Mouse (Mus musculus) Muller cell, postnatal 12 days (primary cell): ENCODE data around the gene Eif5a2.
"Not testable (repeated sequence)": the region's sequence is repeated elsewhere in the genome, so short reads cannot be mapped to it uniquely, and the experiment has no call there.

Source experiments
- DNase-seq: peaks from one replicate; pipeline ENCODE4 v3.0.0-alpha.2; 2015; ENCODE audit errors: inconsistent ontology term

The Eif5a2 gene

DNA sequence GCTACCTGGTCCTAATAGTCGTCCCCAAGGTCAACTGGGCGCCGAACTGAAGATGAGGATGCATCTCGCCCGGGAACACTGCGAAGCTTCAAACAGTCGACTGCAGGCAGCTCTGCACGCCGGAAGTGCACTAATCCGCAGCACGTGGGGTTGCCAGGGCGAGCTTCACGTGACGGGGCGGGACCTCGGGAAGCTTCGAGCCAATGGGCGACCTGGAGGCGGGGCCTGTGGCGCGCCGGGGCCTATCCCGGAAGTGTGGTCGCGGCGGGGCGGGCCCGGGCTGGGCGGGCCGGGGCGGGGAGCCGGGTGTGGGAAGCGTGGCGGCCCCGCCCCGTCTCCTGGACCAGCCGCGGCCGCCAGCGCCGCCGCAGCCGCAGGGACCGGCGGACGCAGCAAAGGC is at the start of gene Eif5a2:
Eif5a2 (plus strand) TSS at position 283 of the 400 bp plus-strand sequence.
- DNase-seq, result peak; percentile 97

DNA sequence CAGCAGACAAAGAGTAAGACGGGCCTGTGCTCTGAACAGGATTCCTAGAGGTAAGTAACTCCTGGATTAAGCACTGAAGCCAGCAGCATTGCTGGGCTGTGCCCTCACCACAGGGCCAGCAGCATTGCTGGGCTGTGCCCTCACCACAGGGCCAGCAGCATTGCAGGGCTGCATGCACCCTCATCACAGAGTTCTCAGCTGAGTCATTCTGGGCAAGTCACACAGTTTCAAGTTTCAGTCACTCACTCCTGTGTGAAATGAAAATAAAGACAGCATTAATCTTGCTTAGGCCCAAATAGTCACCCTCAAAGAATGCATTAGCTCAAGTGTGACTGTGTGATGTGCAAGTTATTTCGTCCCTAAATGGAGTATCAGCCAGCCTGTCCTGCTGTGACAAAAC is 46.4 kb upstream of the Eif5a2 start:
- peak; percentile 77 for DNase-seq

DNA sequence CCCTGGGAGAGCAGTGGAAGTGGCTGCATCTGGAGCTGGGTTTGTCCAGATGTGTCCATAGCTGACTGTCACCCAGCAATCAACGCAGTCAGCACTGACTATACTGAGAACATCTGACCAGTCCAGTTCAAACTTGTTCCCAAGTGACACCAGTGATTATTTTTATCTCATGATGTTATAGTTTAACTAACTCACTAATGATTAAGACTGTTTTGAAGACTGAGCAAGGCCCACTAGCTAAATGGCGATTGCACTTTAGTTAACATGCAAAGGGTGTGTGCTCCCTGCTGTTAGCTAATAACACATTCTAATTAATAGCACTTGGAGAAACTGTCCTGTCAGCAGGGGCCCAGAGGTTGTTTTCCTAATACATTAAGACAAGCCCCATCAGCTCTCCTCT is 44.1 kb upstream of the Eif5a2 start:
- DNase-seq, result no peak

DNA sequence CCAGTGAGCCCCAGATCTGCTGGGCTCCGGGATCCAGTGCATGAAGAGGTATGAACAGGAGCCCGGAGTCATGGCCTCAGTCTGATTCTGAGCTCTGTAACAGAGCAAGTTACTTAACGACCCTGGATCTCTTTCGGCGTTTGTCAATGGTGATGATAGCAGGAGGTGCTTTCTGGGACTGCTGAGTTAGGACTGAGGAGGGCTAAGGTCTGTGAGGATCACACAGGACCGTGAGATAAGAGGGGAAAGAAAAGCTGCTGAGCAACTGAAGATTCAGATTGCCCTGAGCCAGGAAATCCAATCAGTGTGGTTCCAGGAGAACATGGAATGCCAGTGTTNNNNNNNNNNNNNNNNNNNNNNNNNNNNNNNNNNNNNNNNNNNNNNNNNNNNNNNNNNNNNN is 40.7 kb upstream of the Eif5a2 start:
- DNase-seq, result no peak

DNA sequence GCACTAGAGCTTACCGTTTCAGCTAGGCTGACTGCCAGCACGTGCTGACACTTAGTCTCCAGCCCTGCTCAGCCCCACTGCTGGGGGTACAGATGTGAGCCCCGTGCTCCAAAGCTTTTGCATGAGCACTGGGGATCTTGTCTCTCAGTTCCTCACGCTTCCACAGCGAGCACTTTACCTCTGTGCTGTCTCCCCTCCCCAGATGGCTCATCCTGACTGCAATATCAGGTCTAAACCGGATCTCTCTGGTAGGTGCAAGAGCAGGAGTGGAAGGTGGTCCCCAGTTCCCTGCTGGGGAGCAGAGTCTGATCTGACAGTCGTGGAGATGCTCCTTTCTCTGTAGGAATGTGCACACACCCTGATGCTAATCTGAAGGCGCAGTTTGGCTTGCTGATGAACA is 37.8 kb upstream of the Eif5a2 start:
- no peak for DNase-seq

DNA sequence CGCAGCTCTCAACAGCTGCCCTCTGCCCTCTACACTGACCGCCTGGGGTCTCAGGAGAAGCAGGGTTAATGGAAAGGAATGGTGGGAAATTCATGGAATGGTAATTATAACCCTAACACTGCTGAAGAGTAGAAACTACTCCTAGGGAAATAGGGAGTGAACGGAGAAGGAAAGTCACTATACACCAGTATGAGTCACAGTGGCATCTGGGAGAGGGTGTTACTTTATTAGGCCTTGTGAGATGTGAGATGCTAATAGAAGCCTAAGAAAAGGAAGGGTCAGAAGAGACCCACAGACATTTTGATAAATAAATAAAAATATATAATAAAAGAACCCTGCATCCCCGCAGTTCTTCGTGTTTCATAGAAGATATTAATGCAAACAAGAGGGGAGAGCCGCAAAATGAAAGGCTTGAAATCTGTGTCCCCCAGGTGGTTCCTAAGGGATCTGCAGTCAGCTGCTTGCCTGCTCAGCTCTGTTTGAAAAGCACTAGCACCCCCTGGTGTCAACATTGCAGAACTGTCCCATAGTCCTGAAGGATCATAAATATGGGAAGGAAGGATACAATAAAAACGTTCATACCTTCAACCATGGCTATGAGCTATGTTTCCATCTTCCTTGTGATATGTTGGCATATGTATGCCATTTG is 35.1 kb upstream of the Eif5a2 start:
- peak; percentile 66 for DNase-seq

DNA sequence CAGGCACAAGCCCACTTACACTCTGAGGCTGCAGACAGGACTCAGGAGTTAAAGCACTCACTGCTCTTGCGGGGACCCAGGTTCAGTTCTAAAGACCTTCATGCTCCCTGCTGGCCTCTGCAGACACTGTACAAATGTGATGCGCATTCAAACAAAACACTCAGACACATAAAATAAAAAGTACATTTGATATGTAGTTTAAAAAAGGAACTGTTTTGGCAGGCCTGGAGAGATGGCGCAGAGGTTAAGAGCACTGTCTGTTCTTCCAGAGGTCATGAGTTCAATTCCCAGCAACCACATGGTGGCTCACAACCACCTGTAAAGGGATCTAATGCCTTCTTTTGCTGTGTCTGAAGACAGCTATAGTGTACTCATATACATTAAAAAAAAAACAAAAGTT is 32.9 kb upstream of the Eif5a2 start:
- DNase-seq, result no peak

DNA sequence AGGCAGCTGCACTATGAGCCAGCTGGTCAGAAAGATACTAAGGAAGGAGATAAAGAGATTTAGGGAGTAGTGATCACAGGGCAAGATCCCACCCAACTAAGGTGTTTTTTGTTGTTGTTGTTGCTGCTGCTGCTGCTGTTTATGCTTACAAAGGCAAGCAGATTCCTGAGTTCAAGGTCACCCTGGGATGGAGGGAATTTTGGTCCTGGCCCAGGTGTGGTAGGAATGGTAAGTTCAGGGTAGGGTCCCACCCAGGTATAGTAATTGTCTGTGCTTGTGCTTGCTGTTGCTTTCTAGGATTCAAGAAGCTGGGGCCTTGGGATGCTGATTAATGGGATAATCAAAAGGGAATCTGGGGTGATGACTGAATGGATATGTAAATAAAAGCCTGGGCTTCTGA is 32.1 kb upstream of the Eif5a2 start:
- DNase-seq, result no peak

DNA sequence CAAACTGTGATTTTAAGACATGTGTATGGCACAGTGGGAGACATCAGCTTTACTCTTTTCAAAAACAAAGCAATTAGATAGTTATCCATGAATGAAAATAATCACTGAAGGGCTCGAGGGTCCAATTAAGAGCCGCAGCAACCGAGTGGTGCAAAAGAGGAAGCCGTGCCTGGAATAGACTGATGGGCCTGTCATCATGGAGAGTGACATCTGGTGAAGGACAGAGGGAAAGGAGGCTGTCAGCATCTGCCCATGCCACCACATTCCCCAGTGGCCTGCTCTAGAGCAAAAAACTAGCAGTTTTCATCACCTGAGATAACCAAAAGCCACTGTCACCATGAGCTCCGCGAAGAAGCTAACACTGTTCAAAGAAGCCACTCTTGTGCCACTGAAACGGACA is 25.6 kb upstream of the Eif5a2 start:
- DNase-seq, result no peak

DNA sequence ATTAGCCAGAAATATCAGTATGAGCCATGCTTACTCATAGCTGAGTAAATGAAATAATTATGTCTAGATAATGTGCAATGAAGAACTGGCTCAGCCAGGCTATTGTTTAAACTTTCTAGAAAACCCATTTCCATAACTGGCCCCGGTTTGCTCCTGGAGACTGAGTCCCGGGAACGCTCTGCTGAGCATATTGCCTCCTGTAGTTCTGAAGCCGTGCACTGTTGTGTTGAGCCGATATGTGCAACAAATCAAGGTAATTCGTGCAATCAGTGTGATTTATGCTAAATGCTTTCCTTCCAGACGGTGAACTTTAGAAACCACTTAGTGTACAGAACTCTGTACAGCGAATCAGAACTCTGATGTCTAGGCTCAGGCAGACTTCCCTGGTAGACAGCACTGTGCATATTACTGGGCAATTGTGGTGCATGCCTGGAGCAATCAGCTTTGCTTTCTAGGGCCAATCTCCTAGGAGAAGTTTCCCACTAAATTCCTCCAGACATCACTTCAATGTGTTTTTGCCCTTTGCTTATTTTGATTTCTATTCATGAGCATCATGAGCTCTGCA is 19.8 kb upstream of the Eif5a2 start:
- DNase-seq, result peak; percentile 21

DNA sequence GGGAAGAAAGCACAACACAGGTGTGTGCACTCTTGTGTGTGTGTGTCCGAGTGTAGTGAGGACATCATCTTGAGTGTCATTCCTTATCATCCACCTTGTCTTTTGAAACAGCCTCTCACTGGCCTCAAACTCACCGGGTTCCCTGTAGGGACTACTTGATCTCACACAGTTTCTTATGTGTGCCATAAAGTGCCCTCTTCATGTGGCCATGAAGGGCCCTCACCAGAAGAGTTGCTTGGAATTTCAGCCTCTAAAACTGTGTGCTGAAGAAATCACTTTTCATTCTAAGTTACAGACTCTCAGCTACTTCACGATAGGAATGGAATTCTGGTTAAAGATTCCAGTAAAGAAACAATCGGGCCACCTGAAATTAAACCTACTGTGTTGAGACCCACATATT is 14.1 kb upstream of the Eif5a2 start:
- DNase-seq, result no peak

DNA sequence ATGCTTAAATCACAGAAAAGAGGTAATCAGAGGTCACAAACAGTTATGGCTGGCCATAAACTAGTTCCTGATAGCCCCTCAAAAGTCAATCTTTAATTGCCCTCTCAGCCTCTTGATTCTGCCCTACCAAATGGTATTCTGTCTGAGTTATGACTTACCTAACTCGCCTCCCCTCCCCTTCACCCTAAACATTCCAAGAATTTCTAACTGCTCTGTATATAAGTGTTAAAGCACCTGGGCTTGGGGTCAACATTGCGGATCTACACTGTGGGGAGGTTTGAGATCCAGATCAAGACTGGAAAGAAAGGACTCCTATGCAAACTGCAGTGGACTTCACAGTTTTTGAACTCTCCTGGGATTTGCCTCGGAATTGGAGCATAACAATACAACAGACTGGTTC is 12.9 kb upstream of the Eif5a2 start:
- DNase-seq, result no peak

DNA sequence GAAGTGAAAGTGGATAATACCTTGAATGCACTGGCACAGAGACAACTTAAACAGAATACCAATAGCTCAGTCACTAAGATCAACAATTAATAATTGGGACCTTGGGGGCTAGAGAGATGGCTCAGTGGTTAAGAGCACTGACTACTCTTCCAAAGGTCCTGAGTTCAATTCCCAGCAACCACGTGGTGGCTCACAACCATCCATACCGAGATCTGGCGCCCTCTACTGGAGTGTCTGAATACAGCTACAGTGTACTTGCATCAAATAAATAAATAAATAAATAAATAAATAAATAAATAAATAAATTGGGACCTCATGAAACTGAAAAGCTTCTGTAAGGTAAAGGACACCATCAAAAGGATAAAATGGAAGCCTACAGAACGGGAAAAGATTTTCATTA is 8.2 kb upstream of the Eif5a2 start:
- DNase-seq, result not testable (repeated sequence)

DNA sequence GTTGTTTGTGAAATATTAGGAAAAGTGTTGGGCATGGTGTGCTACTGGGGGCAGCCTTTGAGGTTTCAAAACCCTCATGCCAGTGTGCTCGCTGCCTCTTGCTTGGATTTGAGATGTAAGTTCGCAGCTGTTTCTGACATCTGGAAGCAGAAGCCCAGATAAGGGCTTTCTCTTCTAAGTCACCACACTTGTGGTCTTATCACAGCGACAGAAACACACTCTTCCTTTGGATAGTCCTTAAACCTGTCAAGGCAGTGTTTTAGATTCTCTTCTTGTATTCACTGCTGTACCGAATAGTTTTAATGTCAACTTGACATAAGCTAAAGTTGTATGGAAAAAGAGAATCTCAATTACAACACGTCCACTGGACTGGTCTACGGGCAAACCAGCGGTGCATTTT is 5.7 kb upstream of the Eif5a2 start:
- DNase-seq, result no peak

DNA sequence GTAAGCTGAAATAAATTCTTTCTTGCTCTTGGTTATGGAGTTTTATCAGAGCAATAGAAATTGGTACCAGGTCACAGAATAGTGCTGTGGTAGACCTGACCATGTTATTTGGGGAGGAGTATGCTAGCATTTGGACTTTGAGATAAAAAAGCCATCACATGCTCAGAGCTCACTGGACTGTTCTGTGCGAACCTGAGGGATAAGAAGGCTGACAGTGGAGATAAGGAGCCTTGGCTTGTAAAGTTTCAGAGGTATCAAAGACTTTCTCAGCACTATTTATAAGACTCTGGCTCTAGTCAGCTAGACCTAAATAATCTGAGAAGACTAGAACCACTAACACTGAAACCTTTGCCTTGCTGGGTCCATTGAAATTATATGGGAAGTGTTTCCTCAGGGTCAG is 5.1 kb upstream of the Eif5a2 start:
- no peak for DNase-seq

DNA sequence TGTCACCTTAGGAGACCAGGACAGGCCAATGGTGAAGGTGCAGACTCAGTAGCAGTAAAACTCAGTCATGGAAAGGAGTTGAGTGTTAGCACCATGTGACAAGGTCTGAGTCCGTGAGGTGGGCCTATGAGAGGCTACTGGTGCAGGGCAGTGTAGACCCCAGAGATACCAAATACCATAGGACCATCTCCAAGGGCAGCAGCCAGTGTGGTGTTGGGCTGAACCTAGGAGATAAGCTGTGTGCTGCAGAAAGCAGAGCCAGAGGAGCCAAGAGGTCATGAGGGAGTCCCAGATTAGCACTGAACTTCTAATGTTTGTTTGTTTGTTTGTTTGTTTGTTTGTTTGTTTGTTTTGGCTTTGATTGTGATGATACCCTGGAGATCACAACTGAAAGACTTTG is 4.6 kb upstream of the Eif5a2 start:
- no peak for DNase-seq

DNA sequence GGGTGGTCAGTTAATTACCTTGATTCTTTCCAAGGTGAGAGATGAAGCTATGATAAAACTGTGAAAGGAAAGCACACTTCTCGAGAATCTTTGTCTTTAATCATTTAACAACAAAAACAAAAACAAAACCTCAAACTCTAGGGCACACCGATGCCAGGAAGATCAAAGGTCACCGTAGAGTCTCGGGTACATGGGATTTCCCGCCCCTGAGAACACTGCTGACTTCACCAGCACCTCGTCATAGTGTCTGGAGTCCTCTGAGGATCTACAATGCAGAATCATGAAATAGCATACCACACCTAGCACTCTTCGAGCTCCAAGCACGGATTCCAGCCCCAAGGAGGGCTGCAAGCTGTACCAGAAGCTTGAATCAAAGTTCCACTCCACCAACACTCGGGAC is 565 bp upstream of the Eif5a2 start:
- DNase-seq, result no peak

DNA sequence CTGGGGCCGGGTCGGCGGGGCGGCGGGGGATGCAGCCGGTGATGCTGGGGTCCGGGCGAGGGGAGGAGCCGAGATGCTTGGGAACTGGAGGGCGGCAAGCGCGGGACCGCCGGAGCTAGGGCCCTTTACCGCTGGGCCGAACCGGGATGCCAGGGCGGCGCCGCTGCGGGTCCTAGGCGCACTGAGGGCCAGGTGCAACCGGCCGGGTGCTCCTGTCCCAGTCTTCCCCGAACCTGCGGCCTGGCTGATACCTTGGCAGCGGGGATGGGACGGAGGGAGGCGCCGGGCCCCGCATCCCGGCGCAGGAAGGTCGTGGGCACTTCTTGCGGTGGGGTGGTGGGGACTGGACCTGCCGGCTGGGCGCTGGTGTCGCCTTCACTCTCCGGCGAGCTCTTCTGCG is 346 bp downstream of the Eif5a2 start:
- DNase-seq, result no peak

DNA sequence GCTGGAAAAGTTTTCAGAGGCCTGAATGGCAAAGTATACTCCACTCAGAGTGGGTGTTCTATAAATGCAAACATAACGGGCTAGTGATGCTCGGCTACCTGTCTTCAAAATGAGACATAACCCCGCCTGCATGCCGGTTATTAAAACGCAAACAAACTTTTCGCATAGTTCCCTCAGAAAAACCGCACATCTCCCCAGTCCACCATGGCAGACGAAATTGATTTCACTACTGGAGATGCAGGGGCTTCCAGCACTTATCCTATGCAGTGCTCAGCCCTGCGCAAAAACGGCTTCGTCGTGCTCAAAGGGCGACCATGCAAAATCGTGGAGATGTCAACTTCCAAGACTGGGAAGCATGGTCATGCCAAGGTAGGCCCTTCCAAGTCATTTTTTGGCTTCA is 772 bp downstream of the Eif5a2 start:
- no peak for DNase-seq

DNA sequence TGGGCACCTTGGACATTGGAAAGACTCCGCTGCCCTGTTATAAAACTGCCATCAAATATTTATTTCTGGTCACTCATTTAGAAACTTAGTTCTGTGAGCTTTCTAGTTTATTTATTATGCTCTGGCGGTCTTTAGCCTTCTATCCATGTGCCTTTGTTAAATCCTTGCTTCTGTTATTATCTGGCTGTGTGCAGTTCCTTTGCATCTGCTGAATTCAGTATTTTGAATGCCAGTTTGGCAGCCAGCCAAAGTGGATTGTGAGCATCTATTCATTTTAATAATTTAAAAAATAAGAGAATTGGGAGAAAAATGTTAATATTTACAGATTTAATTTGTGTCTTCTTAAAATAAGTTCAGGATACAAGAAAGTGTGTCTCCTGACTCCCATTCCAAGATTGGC is 3.1 kb downstream of the Eif5a2 start:
- DNase-seq, result peak; percentile 11

DNA sequence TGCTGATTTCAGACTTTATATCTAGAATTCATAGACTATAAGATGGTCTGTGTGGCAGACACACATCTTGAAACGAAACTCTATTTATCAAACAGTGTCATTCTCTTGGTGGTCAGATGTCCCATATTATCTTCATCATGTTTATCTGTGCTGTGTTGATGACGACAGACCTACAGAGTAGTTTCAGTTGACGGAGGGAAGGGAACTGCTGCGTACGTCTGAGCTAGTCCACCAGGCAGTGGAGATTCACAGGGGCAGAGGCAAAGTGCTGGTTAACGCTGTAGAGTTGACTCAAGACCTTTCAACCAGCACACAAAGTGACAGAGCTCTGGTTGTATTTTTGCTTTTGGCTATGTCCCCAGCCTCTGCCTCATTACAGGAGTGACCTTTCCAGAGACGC is 13.8 kb downstream of the Eif5a2 start:
- DNase-seq, result no peak

DNA sequence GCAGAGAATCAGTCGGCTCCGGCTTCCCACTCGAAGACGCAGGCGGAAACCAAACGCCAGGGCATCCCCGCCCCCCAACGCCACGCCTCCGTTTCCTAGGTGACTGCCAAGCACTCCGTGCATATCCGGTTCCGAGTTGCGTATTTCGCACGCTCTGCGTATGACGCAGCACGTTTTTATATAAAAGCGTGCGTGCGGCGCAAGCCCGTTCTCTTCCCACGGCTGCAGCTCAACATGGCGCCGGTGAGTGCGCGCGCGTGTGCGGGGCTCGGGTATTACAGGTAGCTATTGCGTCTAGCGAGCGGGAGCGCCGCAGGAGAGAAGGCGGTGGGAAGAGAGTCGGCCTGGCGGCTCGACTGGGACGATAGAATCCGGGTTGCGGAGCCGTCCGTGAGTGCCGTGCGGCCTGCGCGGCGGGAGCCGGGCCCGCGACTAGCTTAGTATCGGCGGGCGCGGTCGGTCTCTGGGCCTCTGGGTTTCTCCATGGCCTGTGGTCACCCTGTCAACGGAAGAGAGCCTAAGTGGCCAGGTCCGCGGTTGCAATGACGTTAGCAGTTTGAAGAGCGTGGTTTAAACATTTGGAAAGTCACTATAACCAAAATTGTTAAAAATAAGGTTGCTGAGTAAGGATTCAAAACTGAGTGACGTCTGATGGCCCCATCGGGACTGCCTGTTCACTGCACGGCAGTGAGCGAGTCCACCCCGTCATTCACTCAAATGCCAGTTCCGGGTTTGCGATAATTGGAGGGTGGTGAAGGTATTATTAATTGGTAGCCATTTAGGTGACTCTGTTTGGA is 24.4 kb downstream of the Eif5a2 start, which contains the start of gene Rpl22l1:
Rpl22l1 (plus strand) TSS at position 136 of the 797 bp plus-strand sequence.
- DNase-seq, result peak; percentile 98

DNA sequence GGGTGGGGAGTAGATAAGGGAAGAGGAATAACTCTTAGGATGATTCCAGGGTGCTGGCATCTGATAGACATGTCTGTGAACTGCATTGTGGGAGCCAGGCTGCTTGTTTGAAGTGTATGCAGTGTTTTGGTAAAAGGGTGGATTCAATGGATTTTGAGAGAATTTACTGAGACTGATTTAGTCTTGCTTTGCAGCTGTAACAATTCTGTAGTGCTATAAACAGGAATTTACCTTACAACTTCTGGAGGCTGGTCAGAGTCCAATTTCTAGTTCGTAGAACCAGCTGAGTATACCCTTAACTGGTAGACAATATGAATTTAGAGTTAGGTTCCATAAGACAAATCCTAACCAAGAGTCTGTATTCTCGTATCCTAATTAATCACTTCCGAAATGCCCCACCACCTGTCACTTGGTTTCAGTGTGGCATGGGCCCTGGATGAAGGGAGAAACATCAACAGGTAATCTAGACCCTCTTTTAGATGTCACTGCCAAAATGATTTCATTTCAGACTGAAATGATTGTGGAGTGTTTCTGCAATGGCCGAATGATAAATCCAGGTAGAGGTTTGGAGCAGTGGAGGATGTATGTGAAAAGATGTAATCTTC is 27.1 kb downstream of the Eif5a2 start:
- DNase-seq, result no peak
